Mouse (Mus musculus): Measurements from ENCODE around the gene Myl6b.
"Not testable (repeated sequence)": the region's sequence is repeated elsewhere in the genome, so short reads cannot be mapped to it uniquely, and the experiment has no call there.

The Myl6b gene

DNA sequence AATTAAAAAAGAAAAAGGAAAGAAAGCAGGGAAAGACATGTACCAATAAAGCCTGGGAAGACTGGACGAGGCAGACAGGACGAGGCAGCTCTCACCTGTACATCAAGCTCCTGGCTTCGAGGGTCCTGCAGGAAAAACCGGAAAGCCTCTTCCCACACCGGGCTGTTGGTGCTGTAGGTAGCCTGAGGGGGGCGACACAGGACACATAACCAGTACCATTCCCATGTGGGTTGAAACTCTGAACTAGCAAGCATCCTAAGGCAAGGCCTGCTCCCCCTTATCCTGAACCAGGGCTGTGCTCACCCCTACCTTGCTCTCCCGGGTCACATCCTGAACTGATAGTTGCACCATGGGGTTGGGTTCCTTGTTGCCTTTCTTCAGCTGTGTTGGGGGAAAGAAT, 20.3 kb upstream of the Myl6b start:
- DNase-seq (ENCODE audit: extremely low spot score), result no peak

GRCm38 (mm10) chr10:128516677-128517076, 18.2 kb upstream of the Myl6b start:
- DNase-seq (ENCODE audit: extremely low spot score), result no peak

GRCm38 (mm10) chr10:128516029-128516428, 17.5 kb upstream of the Myl6b start:
- DNase-seq (ENCODE audit: extremely low spot score), result no peak

DNA sequence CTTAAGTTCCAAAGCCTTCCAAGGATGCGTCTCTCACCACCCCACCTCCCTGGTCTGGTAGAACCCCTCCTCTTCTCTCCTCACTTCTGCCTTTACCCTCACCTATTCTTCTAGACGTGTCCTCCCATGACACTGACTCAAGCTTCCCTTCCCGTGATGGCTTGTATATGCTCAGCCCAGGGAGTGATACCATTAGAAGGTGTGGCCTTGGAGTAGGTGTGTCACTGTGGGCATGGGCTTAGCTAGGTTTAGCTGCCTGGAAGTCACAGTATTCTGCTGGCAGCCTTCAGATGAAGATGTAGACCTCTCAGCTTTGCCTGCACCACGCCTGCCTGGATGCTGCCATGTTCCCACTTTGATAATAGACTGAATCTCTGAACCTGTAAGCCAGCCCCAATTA, 16.6 kb upstream of the Myl6b start:
- DNase-seq (ENCODE audit: extremely low spot score), result no peak

DNA sequence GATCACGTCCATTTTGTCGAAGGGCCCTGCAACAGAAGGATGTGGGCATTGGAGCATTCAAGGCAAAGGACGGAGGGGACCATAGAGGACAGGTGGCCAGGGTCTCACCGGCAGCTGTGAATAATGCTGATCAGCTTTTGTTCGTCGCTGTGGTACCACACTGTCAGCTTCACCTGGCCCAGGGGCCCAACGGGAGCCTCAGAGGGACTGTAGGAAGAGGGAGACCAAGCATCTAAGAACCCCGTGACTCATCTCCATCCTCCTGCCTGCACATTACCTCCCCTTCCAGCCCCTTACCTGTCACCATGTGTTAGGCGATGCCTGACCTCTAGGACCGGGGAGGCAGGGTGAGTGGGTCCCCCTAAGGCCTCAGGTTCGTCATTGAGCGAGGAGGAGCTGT, 13.3 kb upstream of the Myl6b start:
- no peak for DNase-seq (ENCODE audit: extremely low spot score)

DNA sequence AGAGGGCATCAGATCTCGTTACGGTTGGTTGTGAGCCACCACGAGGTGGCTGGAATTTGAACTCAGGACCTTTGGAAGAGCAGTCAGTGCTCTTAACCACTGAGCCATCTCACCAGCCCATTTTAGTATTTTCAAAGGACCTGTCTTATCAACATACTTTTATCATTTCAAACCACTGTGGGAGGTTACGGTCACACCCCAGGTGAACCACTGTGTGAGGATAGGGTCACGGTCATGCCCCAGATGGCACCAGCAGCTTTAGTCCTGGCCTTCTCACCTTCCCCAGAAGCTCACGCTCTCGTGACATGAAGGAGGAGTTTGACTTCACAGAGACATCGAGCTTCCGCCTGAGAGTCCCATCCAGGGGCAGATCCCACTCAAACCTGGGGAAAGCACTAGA, 12.7 kb upstream of the Myl6b start:
- DNase-seq (ENCODE audit: extremely low spot score), result no peak

GRCm38 (mm10) chr10:128510301-128510700, 11.8 kb upstream of the Myl6b start:
- no peak for DNase-seq (ENCODE audit: extremely low spot score)

- no peak for DNase-seq (ENCODE audit: extremely low spot score)
Observed at GRCm38 (mm10) chr10:128509831-128510230, 11.3 kb upstream of the Myl6b start.

DNA sequence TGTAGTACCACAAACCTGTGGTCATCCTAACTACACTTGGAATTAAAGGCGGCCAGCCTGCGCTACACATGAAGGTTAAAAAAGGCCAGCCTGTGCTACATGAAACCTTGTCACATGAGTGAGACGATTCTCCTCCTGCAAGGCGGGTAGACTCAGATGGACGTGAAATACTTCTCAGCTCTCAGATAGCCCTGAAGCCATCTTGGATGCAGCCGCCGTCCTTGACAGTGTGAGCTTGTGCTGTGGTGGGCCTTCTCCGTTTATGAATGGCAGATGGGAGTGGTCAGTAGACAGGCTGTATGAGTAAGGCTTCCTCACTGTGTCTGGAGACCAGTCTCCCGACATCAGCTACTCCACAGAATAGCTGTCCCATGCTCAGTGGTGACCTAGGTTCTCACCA, 10.7 kb upstream of the Myl6b start:
- DNase-seq (ENCODE audit: extremely low spot score), result no peak

- DNase-seq (ENCODE audit: extremely low spot score), result no peak
Observed at GRCm38 (mm10) chr10:128508260-128508659, 9.8 kb upstream of the Myl6b start.

DNA sequence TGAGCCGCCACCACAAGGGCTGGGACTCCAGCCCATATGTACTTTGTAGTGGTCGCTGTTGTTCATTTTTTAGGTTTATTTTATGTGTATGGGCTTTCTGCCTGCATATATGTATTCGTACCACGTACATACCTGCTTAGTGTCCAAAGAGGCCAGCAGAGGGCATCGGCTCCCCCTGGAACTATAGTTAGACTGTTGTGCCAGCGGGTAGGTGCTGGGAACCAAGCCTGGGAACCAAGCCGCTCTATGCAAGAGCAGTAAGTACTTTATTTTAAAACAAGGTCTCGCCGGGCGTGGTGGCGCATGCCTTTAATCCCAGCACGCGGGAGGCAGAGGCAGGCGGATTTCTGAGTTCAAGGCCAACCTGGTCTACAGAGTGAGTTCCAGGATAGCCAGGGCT, 7.5 kb upstream of the Myl6b start:
- DNase-seq (ENCODE audit: extremely low spot score), result no peak

GRCm38 (mm10) chr10:128505371-128505667, 6.8 kb upstream of the Myl6b start:
- DNase-seq (ENCODE audit: extremely low spot score), result not testable (repeated sequence)

- no peak for DNase-seq (ENCODE audit: extremely low spot score)
Observed at GRCm38 (mm10) chr10:128504641-128505370, 6.3 kb upstream of the Myl6b start.

GRCm38 (mm10) chr10:128504012-128504411, 5.5 kb upstream of the Myl6b start:
- DNase-seq (ENCODE audit: extremely low spot score), result no peak

DNA sequence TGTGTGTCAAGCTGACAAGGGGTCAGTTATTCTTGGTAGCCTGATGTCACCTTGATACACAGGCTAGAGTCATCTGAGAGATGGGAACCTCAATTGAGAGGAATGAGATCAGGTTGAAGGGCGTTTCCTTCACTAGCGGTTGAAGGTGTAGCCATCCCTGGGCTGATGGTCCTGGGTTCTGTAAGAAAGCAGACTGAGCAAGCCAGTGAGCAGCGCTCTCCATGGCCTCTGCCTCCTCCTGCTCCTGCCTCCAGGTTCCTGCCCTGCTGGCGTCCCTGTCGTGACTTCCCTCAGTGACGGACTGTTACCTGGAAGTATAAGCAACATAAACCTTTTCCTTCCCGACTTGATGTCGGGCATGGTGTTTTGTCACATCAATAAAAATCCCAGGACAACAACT, 5.0 kb upstream of the Myl6b start:
- no peak for DNase-seq (ENCODE audit: extremely low spot score)

DNA sequence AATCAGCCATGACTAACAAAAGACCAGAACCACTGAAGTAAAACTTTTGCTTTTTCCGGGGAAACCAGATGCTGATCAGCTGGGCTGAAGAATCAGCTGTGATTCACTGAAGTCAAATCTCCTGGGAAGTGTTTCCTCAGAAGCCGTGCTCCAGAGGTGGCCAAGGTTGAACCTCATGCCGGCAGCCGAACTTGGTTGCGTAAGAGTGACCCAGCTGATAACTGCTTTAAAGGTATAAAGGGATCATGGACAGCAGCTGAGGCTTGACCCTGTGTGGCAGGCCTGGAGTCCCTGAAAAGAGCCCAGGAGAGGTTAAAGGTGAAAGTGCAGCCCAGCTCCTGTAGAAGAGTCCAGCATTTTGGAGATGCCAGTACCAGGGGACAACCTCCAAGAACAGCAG, 3.9 kb upstream of the Myl6b start:
- DNase-seq (ENCODE audit: extremely low spot score), result no peak

DNA sequence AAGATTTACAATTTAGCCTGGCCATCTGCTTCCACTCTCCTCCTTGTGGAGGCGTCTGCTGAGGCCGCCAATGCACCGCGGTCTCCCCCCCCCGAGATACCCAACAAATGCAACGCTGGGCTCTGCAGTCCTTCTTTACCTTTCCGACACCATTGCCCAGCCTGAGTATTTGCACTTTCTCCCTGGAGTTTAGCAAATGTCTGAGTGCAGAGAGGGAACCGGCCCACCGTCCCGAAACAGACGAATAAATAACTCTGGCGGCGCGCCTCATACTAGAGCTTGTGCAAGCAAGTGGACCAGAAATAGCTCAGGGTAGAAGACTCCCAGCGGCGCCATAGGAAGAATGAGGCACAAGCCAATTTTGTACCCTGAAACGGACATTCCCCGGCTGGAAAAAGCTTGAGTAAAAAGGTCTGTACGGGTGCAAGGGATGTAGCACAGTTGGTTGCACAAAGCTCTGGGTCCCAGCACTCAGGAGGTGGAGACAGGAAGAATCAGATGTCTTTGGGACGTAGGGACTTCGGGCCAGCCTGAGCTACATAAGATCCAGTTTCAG, 709 bp upstream of the Myl6b start:
- peak; percentile 61 for DNase-seq (ENCODE audit: extremely low spot score)

DNA sequence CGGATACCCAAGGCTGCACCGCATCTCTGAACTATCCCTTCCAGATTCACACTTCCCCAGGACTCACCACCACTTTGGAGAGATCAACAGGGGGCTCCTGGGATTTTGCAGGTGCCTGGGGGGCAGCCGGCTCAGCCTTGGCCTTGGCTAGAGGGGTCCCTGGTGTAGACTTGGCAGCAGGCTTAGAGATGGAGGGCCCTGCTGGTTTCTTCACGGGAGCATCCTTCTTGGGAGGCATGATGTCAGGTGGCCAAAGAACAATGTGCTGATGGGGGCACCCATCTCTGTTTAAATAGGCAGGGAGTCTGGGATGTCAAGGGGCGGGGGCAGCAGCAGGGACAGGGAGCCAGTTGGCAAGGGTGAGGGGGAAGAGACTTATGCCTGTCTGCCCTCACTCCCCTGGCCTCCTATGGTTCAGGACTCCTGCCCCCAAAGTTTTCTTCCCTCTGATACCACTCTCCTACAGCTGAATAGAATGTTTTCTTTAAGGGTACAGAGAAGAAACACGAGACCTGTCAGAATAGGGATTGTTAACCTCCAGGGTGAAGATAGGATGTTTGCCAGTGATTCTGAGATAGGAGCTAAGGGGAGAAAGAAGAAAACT, 1.2 kb downstream of the Myl6b start:
- DNase-seq (ENCODE audit: extremely low spot score), result no peak

GRCm38 (mm10) chr10:128496509-128497077, 1.9 kb downstream of the Myl6b start:
- no peak for DNase-seq (ENCODE audit: extremely low spot score)

DNA sequence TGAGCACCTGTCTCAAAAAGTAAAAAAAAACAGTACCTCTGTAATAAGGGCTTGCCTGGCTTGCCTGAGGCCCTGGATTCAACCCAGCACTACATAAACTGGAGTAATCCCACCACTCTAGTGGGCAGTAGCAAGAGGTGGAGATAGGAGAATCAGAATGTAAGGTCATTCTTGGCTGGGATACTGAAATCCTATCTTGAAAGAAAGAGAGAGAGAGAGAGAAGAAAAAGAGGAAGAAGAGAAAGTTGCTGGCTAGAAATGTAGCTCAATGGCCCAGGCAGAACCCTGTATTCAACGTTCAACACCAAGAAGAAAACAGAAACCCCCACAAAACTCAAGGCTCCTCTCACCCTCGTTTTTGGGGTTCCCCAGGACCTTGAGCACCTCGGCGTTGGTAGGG, 2.6 kb downstream of the Myl6b start:
- DNase-seq (ENCODE audit: extremely low spot score), result no peak

GRCm38 (mm10) chr10:128495270-128495669, 3.2 kb downstream of the Myl6b start:
- no peak for DNase-seq (ENCODE audit: extremely low spot score)

- DNase-seq (ENCODE audit: extremely low spot score), result no peak
Observed at GRCm38 (mm10) chr10:128494667-128495245, 3.7 kb downstream of the Myl6b start.
